In genomic region chrX:142384918-142385317, GRCm38 (mm10) we compare ENCODE assay signal across 14 mouse cellular contexts. TPM values are rescaled to one million over a fixed set of nuclear protein-coding genes. Genes with fewer than 3 reads are reported as not detected.
A peak's percentile ranks its signal among the peaks of the same experiment; 100 is the strongest.
DNase-seq lines count a peak whose midpoint lies in the region; ATAC-seq and TF ChIP-seq lines count a peak whose summit lies in the region.
"Had no signal": no experiment of that assay in that cellular context is flagged by ENCODE, and none has a peak within 500 bp of the region (broad histone marks: within the 10 kb centered on the region; RNA-seq: fewer than 3 reads in every experiment).

No protein-coding gene starts in this region.

- no peaks in the 10 kb centered on the region for H3K36me3 ChIP-seq in intestine, embryonic 15.5 days
- H3K36me3 ChIP-seq in intestine, postnatal 0 days (ENCODE audit: control insufficient read depth, insufficient read depth) = no peaks in the 10 kb centered on the region
- H3K36me3 ChIP-seq in liver, embryonic 12.5 days = no peaks in the 10 kb centered on the region
- peaks cover 9% of the 10 kb centered on the region for H3K36me3 ChIP-seq in myocyte (ENCODE audit: control insufficient read depth, insufficient read depth)
- H3K36me3 ChIP-seq: heart, embryonic 10.5 days had no signal

- H3K4me3 ChIP-seq in intestine, embryonic 15.5 days (replicated peaks) = no peak overlapping the region
- H3K4me3 ChIP-seq in intestine, postnatal 0 days (ENCODE audit: low read depth, low read length) = no peak overlapping the region
- H3K4me3 ChIP-seq in liver, embryonic 12.5 days = peak overlapping the region; percentile 11; the same call in 1 of the 2 replicates
- H3K4me3 ChIP-seq in myocyte = no peak overlapping the region
- H3K4me3 ChIP-seq: gastrocnemius, adult 2 months; heart, embryonic 10.5 days had no signal

- H3ac ChIP-seq in myocyte (ENCODE audit: control insufficient read depth, insufficient read length) = no peak overlapping the region

- peak; percentile 65 for DNase-seq in c-Kit-positive CD71-positive TER-119-positive erythroid progenitor cells, embryonic 14.5 days (ENCODE audit: low spot score)
- DNase-seq in cerebellum, adult 9-10 months = no peak
- no peak for DNase-seq in right cerebral cortex, postnatal 25 days
- no peak for DNase-seq in layer of hippocampus, adult 9-11 months
- DNase-seq: cerebellum, adult 8-10 months; gastrocnemius, adult 2 months; kidney, postnatal 14 days; left cerebral cortex, postnatal 4 days; lung, embryonic 14.5 days had no signal

- 0 out of 2 replicates have a peak, but pooled peaks have one; percentile 20 for ATAC-seq in intestine, embryonic 15.5 days
- ATAC-seq in intestine, postnatal 0 days = no peak
- ATAC-seq in liver, embryonic 12.5 days = peak; percentile 97

- H3K27ac ChIP-seq in intestine, embryonic 15.5 days = no peak overlapping the region
- H3K27ac ChIP-seq in intestine, postnatal 0 days (ENCODE audit: low read depth, low read length) = no peak overlapping the region
- H3K27ac ChIP-seq in liver, embryonic 12.5 days = peak overlapping the region; percentile 76
- H3K27ac ChIP-seq: gastrocnemius, adult 2 months; heart, embryonic 10.5 days had no signal

- H3K9me3 ChIP-seq in intestine, embryonic 15.5 days = no peaks in the 10 kb centered on the region
- H3K9me3 ChIP-seq in intestine, postnatal 0 days (ENCODE audit: control insufficient read depth) = no peaks in the 10 kb centered on the region
- no peaks in the 10 kb centered on the region for H3K9me3 ChIP-seq in liver, embryonic 12.5 days (replicated peaks)
- H3K9me3 ChIP-seq: heart, embryonic 10.5 days had no signal

- TF ChIP-seq POLR2A in myocyte (IDR thresholded peaks at IDR 0.05; ENCODE audit: insufficient read length, low read depth) = no peak

- TF ChIP-seq CTCF in intestine, postnatal 0 days (IDR thresholded peaks at IDR 0.05; ENCODE audit: low read depth) = no peak

- H3K79me2 ChIP-seq in myocyte (ENCODE audit: control insufficient read depth, insufficient read depth) = peaks cover 100% of the 10 kb centered on the region

- H3K4me2 ChIP-seq in intestine, embryonic 15.5 days (replicated peaks) = no peak overlapping the region
- no peak overlapping the region for H3K4me2 ChIP-seq in intestine, postnatal 0 days (replicated peaks; ENCODE audit: low read depth)
- H3K4me2 ChIP-seq in liver, embryonic 12.5 days = peak overlapping the region; percentile 54
- H3K4me2 ChIP-seq in myocyte (ENCODE audit: low read depth) = peak overlapping the region; percentile 50
- H3K4me2 ChIP-seq: lung, embryonic 14.5 days had no signal

- no peaks in the 10 kb centered on the region for H3K4me1 ChIP-seq in intestine, embryonic 15.5 days (replicated peaks)
- H3K4me1 ChIP-seq in intestine, postnatal 0 days (replicated peaks; ENCODE audit: control insufficient read depth, insufficient read depth, low read length) = no peaks in the 10 kb centered on the region
- peaks cover 32% of the 10 kb centered on the region for H3K4me1 ChIP-seq in liver, embryonic 12.5 days
- H3K4me1 ChIP-seq: heart, embryonic 10.5 days had no signal

- WGBS in intestine, embryonic 15.5 days = 83% methylated on average over 3 of the region's 3 CpGs
- WGBS in intestine, postnatal 0 days = 77% methylated on average over 3 of the region's 3 CpGs
- 45% methylated on average over 3 of the region's 3 CpGs for WGBS in liver, embryonic 12.5 days (ENCODE audit: insufficient replicate concordance)

- H3K9ac ChIP-seq in intestine, embryonic 15.5 days = no peak overlapping the region
- H3K9ac ChIP-seq in intestine, postnatal 0 days (ENCODE audit: low read depth, low read length) = no peak overlapping the region
- peak overlapping the region; percentile 41 for H3K9ac ChIP-seq in liver, embryonic 12.5 days
- H3K9ac ChIP-seq: lung, embryonic 14.5 days had no signal

- no peaks in the 10 kb centered on the region for H3K27me3 ChIP-seq in intestine, embryonic 15.5 days (replicated peaks)
- H3K27me3 ChIP-seq in intestine, postnatal 0 days (replicated peaks; ENCODE audit: control insufficient read depth, insufficient read depth, low read length) = no peaks in the 10 kb centered on the region
- H3K27me3 ChIP-seq in liver, embryonic 12.5 days (replicated peaks) = peaks cover 5% of the 10 kb centered on the region; the same call in 1 of the 2 replicates
- H3K27me3 ChIP-seq in myocyte (ENCODE audit: control insufficient read depth, insufficient read depth, insufficient read length) = no peaks in the 10 kb centered on the region

TF ChIP-seq in myocyte, 11 proteins besides CTCF, POLR2A, EP300 and RAD21:
- TF ChIP-seq REST (IDR thresholded peaks at IDR 0.05; ENCODE audit: insufficient read depth, insufficient read length) = no peak
- no peak for TF ChIP-seq USF1 (IDR thresholded peaks at IDR 0.05; ENCODE audit: low read depth)
- TF ChIP-seq MYOD1 (IDR thresholded peaks at IDR 0.05; ENCODE audit: control insufficient read depth in 1 of 3, insufficient read length in 2 of 3, low read depth in 2 of 3) = no peak
- no peak for TF ChIP-seq MAX (IDR thresholded peaks at IDR 0.05; ENCODE audit: low read depth)
- no peak for TF ChIP-seq TCF3 (IDR thresholded peaks at IDR 0.05; ENCODE audit: insufficient read length, low read depth)
- TF ChIP-seq MYOG (IDR thresholded peaks at IDR 0.05; ENCODE audit: control insufficient read depth in 1 of 3, insufficient read depth in 1 of 3, insufficient read length in 2 of 3, low read depth in 2 of 3) = no peak
- TF ChIP-seq TCF12 (IDR thresholded peaks at IDR 0.05; ENCODE audit: insufficient read depth, poor library complexity, severe bottlenecking) = no peak
- TF ChIP-seq CEBPB (IDR thresholded peaks at IDR 0.05; ENCODE audit: insufficient read depth, poor library complexity, severe bottlenecking) = no peak
- TF ChIP-seq E2F4 (IDR thresholded peaks at IDR 0.05; ENCODE audit: insufficient read depth) = no peak
- TF ChIP-seq POLR2AphosphoS2 (IDR thresholded peaks at IDR 0.05; ENCODE audit: insufficient read length, low read depth) = no peak
- no peak for TF ChIP-seq SRF (IDR thresholded peaks at IDR 0.05; ENCODE audit: control insufficient read depth, insufficient read length, low read depth)

RNA-seq across cellular contexts. Expression of gene Acsl4, which starts 5.4 kb away (rescaled TPM):
- polyA plus RNA-seq in intestine, embryonic 15.5 days (2015; fragmentation: Nextera tagmentation; extraction: Ambion mirVana) = 10.9 and 12.6 TPM in 2 replicates
- 4.3 and 4.5 TPM in 2 replicates for polyA plus RNA-seq in intestine, postnatal 0 days (2015; fragmentation: Nextera tagmentation; extraction: Ambion mirVana)
- polyA plus RNA-seq in liver, embryonic 12.5 days (2016; fragmentation: Nextera tagmentation; extraction: Ambion mirVana) = 17.6 and 17.8 TPM in 2 replicates
- 30.5 TPM for polyA plus RNA-seq in myocyte (2012; fragmentation: generic; extraction: Trizol)

Comparison
In these comparisons a context has a peak if more than half of its experiments do, and no peak if none do; other contexts are left out.
1. H3K4me2 ChIP-seq: peak in liver, embryonic 12.5 days (single experiment) and myocyte (single experiment); none in intestine, embryonic 15.5 days (single experiment) and intestine, postnatal 0 days (single experiment).